Mouse (Mus musculus): Measurements from ENCODE around the gene Pxn. TPM values are rescaled to one million over a fixed set of nuclear protein-coding genes. Genes with fewer than 3 reads are reported as not detected.
A peak's percentile ranks its signal among the peaks of the same experiment; 100 is the strongest.

The Pxn gene
- polyA plus RNA-seq, 1 experiment from 2014 or later: 15.2 TPM

DNA sequence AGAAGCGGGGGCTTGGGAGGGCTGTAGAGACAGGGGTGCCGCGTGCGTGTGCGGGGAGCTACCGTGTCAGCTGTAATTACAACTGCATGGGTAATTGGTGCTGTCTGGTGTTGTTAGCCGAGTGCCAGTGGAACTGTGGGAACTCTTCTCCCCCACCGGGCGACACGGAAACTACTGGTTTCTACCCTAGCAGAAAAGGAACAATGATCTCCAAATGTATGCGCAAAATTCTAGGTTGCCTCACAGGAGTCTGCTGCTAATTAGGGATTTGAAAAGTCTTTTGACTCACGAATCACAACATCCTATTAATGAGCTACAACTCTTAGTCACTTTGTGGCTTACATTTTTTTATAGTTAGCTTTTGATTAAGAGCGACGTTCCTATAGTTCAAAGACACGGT, 79.7 kb downstream of the Pxn start:
- no peaks in the 10 kb centered on the region for H3K27me3 ChIP-seq
- H3K9ac ChIP-seq: no peak overlapping the region
- no peak overlapping the region for H3K27ac ChIP-seq (replicated peaks)
- no peak overlapping the region for H3K4me2 ChIP-seq
- no peak overlapping the region for H3K4me3 ChIP-seq (replicated peaks)
- peaks cover 96% of the 10 kb centered on the region for H3K36me3 ChIP-seq (replicated peaks)
- WGBS (ENCODE audit: insufficient replicate concordance): 91% methylated on average over 15 of the region's 15 CpGs
- no peak for ATAC-seq (ENCODE audit: insufficient read depth)
- H3K9me3 ChIP-seq (replicated peaks): no peaks in the 10 kb centered on the region
- H3K4me1 ChIP-seq (replicated peaks): no peaks in the 10 kb centered on the region

DNA sequence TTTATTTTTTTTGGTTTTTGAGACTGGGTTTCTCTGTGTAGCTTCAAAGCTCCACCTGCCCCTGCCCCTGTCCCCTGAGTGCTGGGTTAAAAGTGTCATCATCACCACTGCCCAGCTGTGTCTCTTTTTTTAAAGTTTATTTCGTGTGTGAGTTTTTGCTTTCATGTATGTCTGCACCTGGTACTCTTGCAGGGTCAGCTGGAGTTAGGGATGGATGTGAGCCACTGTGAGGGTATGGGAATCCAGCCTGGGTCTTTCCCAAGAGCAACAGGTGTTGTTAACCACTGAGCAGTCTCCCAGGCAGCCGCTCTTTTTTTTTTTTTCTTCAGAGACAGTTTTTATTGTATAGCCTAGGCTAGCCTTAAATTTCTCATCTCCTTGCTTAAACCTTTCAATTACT, 80.3 kb downstream of the Pxn start:
- no peak for ATAC-seq (ENCODE audit: insufficient read depth)
- Histone ChIP-seq H3K9ac (no peak overlapping the region), H3K36me3 (replicated peaks) (peaks cover 95% of the 10 kb centered on the region), H3K9me3 (replicated peaks) (no peaks in the 10 kb centered on the region), H3K27me3 (no peaks in the 10 kb centered on the region), H3K4me3 (replicated peaks) (no peak overlapping the region), H3K4me2 (no peak overlapping the region), H3K4me1 (replicated peaks) (no peaks in the 10 kb centered on the region), H3K27ac (replicated peaks) (no peak overlapping the region)
- WGBS (ENCODE audit: insufficient replicate concordance): 86% methylated on average over 2 of the region's 2 CpGs

DNA sequence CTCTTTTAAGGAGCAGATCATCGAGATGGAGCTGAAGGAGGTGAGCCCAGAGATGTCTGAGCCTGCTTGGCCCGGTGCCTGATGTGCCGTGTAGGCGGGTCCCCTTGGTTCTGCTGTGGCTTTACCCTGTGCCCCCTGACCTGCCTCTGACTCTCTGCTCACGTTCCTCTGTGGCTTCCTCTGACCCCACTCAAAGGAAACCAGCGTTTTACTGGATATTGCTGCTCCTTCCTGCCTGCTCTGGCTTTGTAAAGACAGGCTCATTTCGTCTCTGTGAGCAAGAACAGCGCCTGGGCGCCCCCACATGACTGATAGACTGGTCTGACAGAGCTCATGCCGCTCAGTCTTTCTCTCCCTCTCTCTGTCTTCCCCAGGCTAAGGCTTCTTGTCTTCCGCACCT, 84.6 kb downstream of the Pxn start:
- no peaks in the 10 kb centered on the region for H3K4me1 ChIP-seq (replicated peaks)
- no peaks in the 10 kb centered on the region for H3K9me3 ChIP-seq (replicated peaks)
- ATAC-seq (ENCODE audit: insufficient read depth): 0 out of 2 replicates have a peak, but pooled peaks have one; percentile 25
- no peak overlapping the region for H3K9ac ChIP-seq
- 48% methylated on average over 11 of the region's 11 CpGs for WGBS (ENCODE audit: insufficient replicate concordance)
- H3K27me3 ChIP-seq: no peaks in the 10 kb centered on the region
- no peak overlapping the region for H3K4me3 ChIP-seq (replicated peaks)
- no peak overlapping the region for H3K4me2 ChIP-seq
- H3K27ac ChIP-seq (replicated peaks): no peak overlapping the region
- H3K36me3 ChIP-seq (replicated peaks): peaks cover 95% of the 10 kb centered on the region

DNA sequence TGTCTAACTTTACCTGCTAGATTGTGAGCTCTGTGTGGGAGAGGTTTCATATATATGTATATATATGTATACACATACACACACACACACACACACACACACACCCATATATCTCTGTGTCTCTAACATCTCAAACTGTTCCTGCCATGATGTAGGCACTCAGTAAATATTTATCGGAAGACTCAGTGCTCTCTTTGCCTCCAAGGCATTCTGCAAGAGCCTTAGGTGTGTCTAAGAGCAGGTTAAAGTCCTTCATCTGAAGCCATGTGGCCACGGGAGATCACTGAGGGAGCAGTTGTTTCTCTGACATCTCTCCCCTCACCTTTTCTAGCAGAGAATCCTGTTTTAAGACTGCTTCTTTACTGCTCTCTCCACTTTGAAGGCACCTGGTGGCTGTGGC, 85.0 kb downstream of the Pxn start:
- Histone ChIP-seq H3K9me3 (replicated peaks) (no peaks in the 10 kb centered on the region), H3K36me3 (replicated peaks) (peaks cover 95% of the 10 kb centered on the region), H3K4me2 (no peak overlapping the region), H3K27ac (replicated peaks) (no peak overlapping the region), H3K4me1 (replicated peaks) (no peaks in the 10 kb centered on the region), H3K27me3 (no peaks in the 10 kb centered on the region), H3K4me3 (replicated peaks) (no peak overlapping the region), H3K9ac (no peak overlapping the region)
- ATAC-seq (ENCODE audit: insufficient read depth): no peak
- 82% methylated on average over 2 of the region's 2 CpGs for WGBS (ENCODE audit: insufficient replicate concordance)

DNA sequence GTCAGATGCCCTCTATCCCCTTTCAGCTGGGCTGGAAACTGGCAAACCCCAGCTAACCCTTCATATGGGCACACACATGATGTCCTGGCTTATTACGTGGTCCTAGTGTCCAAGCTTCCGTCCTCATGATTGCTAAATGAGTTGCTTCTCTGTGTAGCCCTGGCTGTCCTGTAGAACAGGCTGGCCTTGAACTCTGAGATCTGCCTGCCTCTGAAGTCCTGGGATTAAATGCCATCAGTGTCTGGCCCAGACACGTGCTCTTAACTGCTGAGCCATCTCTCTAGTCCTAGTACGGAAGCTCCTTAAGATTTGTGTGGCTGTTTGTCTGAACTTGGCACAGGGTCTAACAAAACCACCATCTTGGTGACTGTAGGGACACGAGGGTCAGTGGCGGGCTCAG, 97.1 kb downstream of the Pxn start:
- H3K4me1 ChIP-seq (replicated peaks): no peaks in the 10 kb centered on the region
- H3K36me3 ChIP-seq (replicated peaks): peaks cover 89% of the 10 kb centered on the region
- H3K4me3 ChIP-seq (replicated peaks): no peak overlapping the region
- no peak overlapping the region for H3K9ac ChIP-seq
- H3K9me3 ChIP-seq (replicated peaks): no peaks in the 10 kb centered on the region
- ATAC-seq (ENCODE audit: insufficient read depth): no peak
- no peak overlapping the region for H3K27ac ChIP-seq (replicated peaks)
- no peaks in the 10 kb centered on the region for H3K27me3 ChIP-seq
- H3K4me2 ChIP-seq: no peak overlapping the region
- WGBS (ENCODE audit: insufficient replicate concordance): 82% methylated on average over 6 of the region's 6 CpGs

Small RNA genes within 50 kb of the gene (microRNA-seq; reads per million reads assigned to microRNA genes)
- not detected for gene Mir7029

Other genes starting within 250 kb of the Pxn start
- 146 and 173 TPM in 2 replicates for gene Rnf10, start 233.8 kb upstream of the Pxn start, polyA plus RNA-seq (2015; fragmentation: Nextera tagmentation; extraction: Ambion mirVana)
- gene Coq5, start 227.0 kb upstream of the Pxn start, polyA plus RNA-seq (2015; fragmentation: Nextera tagmentation; extraction: Ambion mirVana): 27.5 and 28.4 TPM in 2 replicates
- 525 and 554 TPM in 2 replicates for gene Dynll1, start 205.7 kb upstream of the Pxn start, polyA plus RNA-seq (2015; fragmentation: Nextera tagmentation; extraction: Ambion mirVana)
- gene Srsf9, start 179.5 kb upstream of the Pxn start, polyA plus RNA-seq (2015; fragmentation: Nextera tagmentation; extraction: Ambion mirVana): 88.7 and 92.1 TPM in 2 replicates
- 11.6 and 13.4 TPM in 2 replicates for gene Gatc, start 165.5 kb upstream of the Pxn start, polyA plus RNA-seq (2015; fragmentation: Nextera tagmentation; extraction: Ambion mirVana)
- gene Triap1, start 165.5 kb upstream of the Pxn start, polyA plus RNA-seq (2015; fragmentation: Nextera tagmentation; extraction: Ambion mirVana): 26.6 and 29.6 TPM in 2 replicates
- 700 and 702 TPM in 2 replicates for gene Cox6a1, start 157.7 kb upstream of the Pxn start, polyA plus RNA-seq (2015; fragmentation: Nextera tagmentation; extraction: Ambion mirVana)
- gene Msi1, start 77.1 kb upstream of the Pxn start, polyA plus RNA-seq (2015; fragmentation: Nextera tagmentation; extraction: Ambion mirVana): 0.36 and 0.44 TPM in 2 replicates
- not detected in 2 replicates for gene Pla2g1b, start 40.4 kb upstream of the Pxn start, polyA plus RNA-seq (2015; fragmentation: Nextera tagmentation; extraction: Ambion mirVana)
- gene Sirt4, start 22.0 kb upstream of the Pxn start, polyA plus RNA-seq (2015; fragmentation: Nextera tagmentation; extraction: Ambion mirVana): 6.0 and 6.1 TPM in 2 replicates
- gene Rplp0, start 52.8 kb downstream of the Pxn start, polyA plus RNA-seq (2015; fragmentation: Nextera tagmentation; extraction: Ambion mirVana): 1,028 and 1,078 TPM in 2 replicates
- 15.0 and 17.3 TPM in 2 replicates for gene Gcn1l1, start 58.6 kb downstream of the Pxn start, polyA plus RNA-seq (2015; fragmentation: Nextera tagmentation; extraction: Ambion mirVana)
- gene Rab35, start 125.2 kb downstream of the Pxn start, polyA plus RNA-seq (2015; fragmentation: Nextera tagmentation; extraction: Ambion mirVana): 12.0 and 13.1 TPM in 2 replicates
- gene Bicdl1, start 224.9 kb downstream of the Pxn start, polyA plus RNA-seq (2015; fragmentation: Nextera tagmentation; extraction: Ambion mirVana): 2.1 and 2.4 TPM in 2 replicates